Mouse (Mus musculus): ENCODE measurements around the gene Gm609.

- no peak for TF ChIP-seq CTCF (IDR thresholded peaks at IDR 0.05; ENCODE audit: extremely low read depth, insufficient read length, insufficient replicate concordance, low read depth, low read length)
- TF ChIP-seq POLR2A (IDR thresholded peaks at IDR 0.05; ENCODE audit: low read depth, low read length): no peak
These were observed 95.3 kb downstream of the Gm609 start for GRCm38 (mm10) chr16:45397440-45397839.
